Mouse (Mus musculus) liver, embryonic 13.5 days (tissue): ENCODE measurements around the gene Timm10. TPM values are rescaled to one million over a fixed set of nuclear protein-coding genes. Genes with fewer than 3 reads are reported as not detected.

Experiments
- ATAC-seq: fragments of 200-750 bp; cut with Nextera tagmentation; 2 replicates; pipeline ENCODE4 v1.8.0; 2017; ENCODE audit warnings: low read depth, mild to moderate bottlenecking, moderate number of reproducible peaks, moderate library complexity
- DNase-seq: peaks from one replicate; pipeline ENCODE4 v3.0.0; 2022
- H3K27ac ChIP-seq: fragments of 300-500 bp; sonication (generic); 2 replicates; pipeline ENCODE4 v1.5.1; 2015; ENCODE audit warnings: moderate library complexity, mild to moderate bottlenecking, inconsistent platforms
- H3K27me3 ChIP-seq: fragments of 300-500 bp; sonication (generic); 2 replicates; pipeline ENCODE4 v1.6.1; 2015; ENCODE audit warnings: mild to moderate bottlenecking, inconsistent platforms
- H3K36me3 ChIP-seq: fragments of 300-500 bp; sonication (generic); 2 replicates; pipeline ENCODE4 v1.6.1; 2015; ENCODE audit warnings: mild to moderate bottlenecking, inconsistent platforms
- H3K4me1 ChIP-seq: fragments of 300-500 bp; sonication (generic); replicated peaks from 2 replicates; pipeline ENCODE4 v1.6.1; 2015; ENCODE audit warnings: inconsistent platforms
- H3K4me2 ChIP-seq: fragments of 300-500 bp; sonication (generic); 2 replicates; pipeline ENCODE4 v1.6.1; 2015; ENCODE audit warnings: inconsistent platforms, mild to moderate bottlenecking, moderate library complexity
- H3K4me3 ChIP-seq: fragments of 300-500 bp; sonication (generic); replicated peaks from 2 replicates; pipeline ENCODE4 v1.5.1; 2015; ENCODE audit warnings: mild to moderate bottlenecking, inconsistent platforms
- H3K9ac ChIP-seq: fragments of 300-500 bp; sonication (generic); 2 replicates; pipeline ENCODE4 v1.6.1; 2015; ENCODE audit warnings: mild to moderate bottlenecking, inconsistent platforms
- H3K9me3 ChIP-seq: fragments of 300-500 bp; sonication (generic); replicated peaks from 2 replicates; pipeline ENCODE4 v1.6.1; 2016; ENCODE audit warnings: inconsistent platforms
- WGBS: fragments of 180-500 bp; shearing (Covaris S2); methylation state at CpG from one replicate; pipeline ENCODE4 v1.1.7; 2015; ENCODE audit not compliant: insufficient replicate concordance; 5-methylcytosine and 5-hydroxymethylcytosine counted together
- polyA plus RNA-seq: library from polyadenylated mRNA; unstranded; fragments of >200 nt; fragmentation: Nextera tagmentation; extraction: Ambion mirVana; gene quantifications from 2 replicates; pipeline ENCODE4 v1.2.1, GENCODE M21; 2015

Gene Timm10
- polyA plus RNA-seq, 1 experiment from 2014 or later, result 51.5 TPM

- no peaks in the 10 kb centered on the region for H3K9me3 ChIP-seq
- H3K4me3 ChIP-seq, result peak overlapping the region; percentile 85
- peak overlapping the region; percentile 72 for H3K4me2 ChIP-seq
- peak overlapping the region; percentile 97 for H3K9ac ChIP-seq
- peaks cover 41% of the 10 kb centered on the region for H3K36me3 ChIP-seq
- DNase-seq (no peak), ATAC-seq (peak; percentile 1; the same call in 1 of the 2 replicates)
- peaks cover 6% of the 10 kb centered on the region for H3K27me3 ChIP-seq
- H3K4me1 ChIP-seq, result peaks cover 68% of the 10 kb centered on the region
- 3% methylated on average over 17 of the region's 17 CpGs for WGBS
- peak overlapping the region; percentile 99 for H3K27ac ChIP-seq
These were observed 14.2 kb downstream of the Timm10 start for GRCm38 (mm10) chr2:84840748-84841563.

GRCm38 (mm10) chr2:84841905-84842304 is 15.1 kb downstream of the Timm10 start:
- Histone ChIP-seq H3K9me3 (no peaks in the 10 kb centered on the region), H3K4me2 (peak overlapping the region; percentile 72), H3K27me3 (peaks cover 6% of the 10 kb centered on the region), H3K27ac (peak overlapping the region; percentile 99), H3K4me1 (peaks cover 72% of the 10 kb centered on the region), H3K36me3 (peaks cover 50% of the 10 kb centered on the region), H3K9ac (peak overlapping the region; percentile 97), H3K4me3 (peak overlapping the region; percentile 85)
- DNase-seq (peak; percentile 87), ATAC-seq (peak; percentile 95)

- peak overlapping the region; percentile 72 for H3K4me2 ChIP-seq
- peaks cover 68% of the 10 kb centered on the region for H3K36me3 ChIP-seq
- ATAC-seq (peak; percentile 11; the same call in 1 of the 2 replicates), DNase-seq (peak; percentile 56)
- H3K9me3 ChIP-seq, result no peaks in the 10 kb centered on the region
- H3K9ac ChIP-seq, result peak overlapping the region; percentile 97
- H3K27ac ChIP-seq, result peak overlapping the region; percentile 99
- H3K4me1 ChIP-seq, result peaks cover 70% of the 10 kb centered on the region
- WGBS, result 26% methylated on average over 6 of the region's 6 CpGs
- H3K4me3 ChIP-seq, result peak overlapping the region; percentile 85
- no peaks in the 10 kb centered on the region; the same call in 1 of the 2 replicates for H3K27me3 ChIP-seq
These were observed 16.9 kb downstream of the Timm10 start for GRCm38 (mm10) chr2:84843654-84844053.

GRCm38 (mm10) chr2:84845226-84845625 is 18.4 kb downstream of the Timm10 start:
- no peaks in the 10 kb centered on the region for H3K27me3 ChIP-seq
- peaks cover 80% of the 10 kb centered on the region for H3K4me1 ChIP-seq
- DNase-seq (no peak), ATAC-seq (no peak)
- WGBS, result 67% methylated on average over 1 of the region's 1 CpGs
- H3K27ac ChIP-seq, result peak overlapping the region; percentile 99
- H3K9me3 ChIP-seq, result no peaks in the 10 kb centered on the region
- 0 out of 2 replicates have a peak overlapping the region, but pooled peaks have one; percentile 85 for H3K4me3 ChIP-seq
- peak overlapping the region; percentile 24; the same call in 1 of the 2 replicates for H3K9ac ChIP-seq
- peaks cover 84% of the 10 kb centered on the region for H3K36me3 ChIP-seq
- peak overlapping the region; percentile 27 for H3K4me2 ChIP-seq

- Histone ChIP-seq H3K9ac (0 out of 2 replicates have a peak overlapping the region, but pooled peaks have one; percentile 28), H3K27ac (peak overlapping the region; percentile 78), H3K27me3 (no peaks in the 10 kb centered on the region), H3K36me3 (peaks cover 100% of the 10 kb centered on the region), H3K4me2 (0 out of 2 replicates have a peak overlapping the region, but pooled peaks have one; percentile 5), H3K9me3 (no peaks in the 10 kb centered on the region), H3K4me3 (no peak overlapping the region), H3K4me1 (peaks cover 82% of the 10 kb centered on the region)
- WGBS, result 73% methylated on average over 7 of the region's 7 CpGs
- ATAC-seq (peak; percentile 62), DNase-seq (no peak)
These were observed 23.8 kb downstream of the Timm10 start for GRCm38 (mm10) chr2:84850407-84851129.

- ATAC-seq, result peak; percentile 78
- Histone ChIP-seq H3K4me2 (0 out of 2 replicates have a peak overlapping the region, but pooled peaks have one; percentile 5), H3K9me3 (no peaks in the 10 kb centered on the region), H3K27me3 (no peaks in the 10 kb centered on the region), H3K36me3 (peaks cover 100% of the 10 kb centered on the region), H3K4me3 (no peak overlapping the region), H3K4me1 (peaks cover 76% of the 10 kb centered on the region), H3K9ac (0 out of 2 replicates have a peak overlapping the region, but pooled peaks have one; percentile 28), H3K27ac (peak overlapping the region; percentile 78)
- 69% methylated on average over 23 of the region's 23 CpGs for WGBS
- no peak for DNase-seq
These were observed 24.6 kb downstream of the Timm10 start for GRCm38 (mm10) chr2:84851130-84852040.

GRCm38 (mm10) chr2:84855732-84856131 is 28.9 kb downstream of the Timm10 start:
- Histone ChIP-seq H3K4me2 (no peak overlapping the region), H3K4me3 (no peak overlapping the region), H3K9me3 (no peaks in the 10 kb centered on the region), H3K9ac (no peak overlapping the region), H3K4me1 (peaks cover 50% of the 10 kb centered on the region), H3K36me3 (peaks cover 99% of the 10 kb centered on the region), H3K27me3 (no peaks in the 10 kb centered on the region), H3K27ac (no peak overlapping the region)
- DNase-seq (peak; percentile 31), ATAC-seq (0 out of 2 replicates have a peak, but pooled peaks have one; percentile 30)
- 85% methylated on average over 2 of the region's 2 CpGs for WGBS

GRCm38 (mm10) chr2:84858551-84858950 is 31.8 kb downstream of the Timm10 start:
- Histone ChIP-seq H3K4me1 (peaks cover 34% of the 10 kb centered on the region), H3K27ac (no peak overlapping the region), H3K4me3 (no peak overlapping the region), H3K9me3 (no peaks in the 10 kb centered on the region), H3K27me3 (no peaks in the 10 kb centered on the region), H3K4me2 (no peak overlapping the region), H3K9ac (no peak overlapping the region), H3K36me3 (peaks cover 99% of the 10 kb centered on the region)
- no peak for DNase-seq
- no peak for ATAC-seq
- WGBS, result 93% methylated on average over 1 of the region's 1 CpGs

- Histone ChIP-seq H3K4me2 (no peak overlapping the region), H3K9me3 (no peaks in the 10 kb centered on the region), H3K27me3 (0 out of 2 replicates have a peak, but pooled peaks cover 5% of the 10 kb centered on the region), H3K9ac (no peak overlapping the region; the same call in 1 of the 2 replicates), H3K4me3 (no peak overlapping the region), H3K36me3 (peaks cover 89% of the 10 kb centered on the region), H3K27ac (no peak overlapping the region), H3K4me1 (peaks cover 31% of the 10 kb centered on the region)
- 87% methylated on average over 7 of the region's 7 CpGs for WGBS
- ATAC-seq (no peak), DNase-seq (no peak)
These were observed 33.4 kb downstream of the Timm10 start for GRCm38 (mm10) chr2:84859991-84860780.

GRCm38 (mm10) chr2:84861430-84861829 is 34.6 kb downstream of the Timm10 start:
- Histone ChIP-seq H3K4me3 (no peak overlapping the region), H3K9me3 (no peaks in the 10 kb centered on the region), H3K4me1 (peaks cover 35% of the 10 kb centered on the region), H3K9ac (no peak overlapping the region), H3K27ac (no peak overlapping the region), H3K27me3 (peaks cover 17% of the 10 kb centered on the region), H3K4me2 (no peak overlapping the region), H3K36me3 (peaks cover 77% of the 10 kb centered on the region)
- DNase-seq, result no peak
- 0 out of 2 replicates have a peak, but pooled peaks have one; percentile 3 for ATAC-seq
- 53% methylated on average over 3 of the region's 3 CpGs for WGBS
